7 mouse cellular contexts compared by ENCODE assay signal in genomic region chr7:66079364-66080230, GRCm38 (mm10). TPM values are rescaled to one million over a fixed set of nuclear protein-coding genes. Genes with fewer than 3 reads are reported as not detected.
DNase-seq lines count a peak whose midpoint lies in the region; ATAC-seq and TF ChIP-seq lines count a peak whose summit lies in the region.

Gene Selenos, plus strand, starts transcription at chr7:66079649.

- H3K4me1 ChIP-seq in embryonic facial prominence, embryonic 12.5 days: peaks cover 18% of the 10 kb centered on the region
- no peaks in the 10 kb centered on the region; the same call in 1 of the 2 replicates for H3K4me1 ChIP-seq in kidney, adult 2 months (ENCODE audit: control insufficient read depth, insufficient read depth, low read length)
- H3K4me1 ChIP-seq in limb, embryonic 12.5 days (replicated peaks): peaks cover 32% of the 10 kb centered on the region
- peaks cover 24% of the 10 kb centered on the region for H3K4me1 ChIP-seq in midbrain, embryonic 15.5 days
- peaks cover 4% of the 10 kb centered on the region for H3K4me1 ChIP-seq in spleen, adult 2 months (ENCODE audit: control insufficient read depth, insufficient read depth, insufficient read length)

- H3K36me3 ChIP-seq in embryonic facial prominence, embryonic 12.5 days: peaks cover 48% of the 10 kb centered on the region
- H3K36me3 ChIP-seq in kidney, adult 2 months (ENCODE audit: control insufficient read depth, insufficient read depth, low read length): peaks cover 2% of the 10 kb centered on the region
- peaks cover 52% of the 10 kb centered on the region for H3K36me3 ChIP-seq in limb, embryonic 12.5 days
- peaks cover 23% of the 10 kb centered on the region for H3K36me3 ChIP-seq in midbrain, embryonic 15.5 days (replicated peaks)
- H3K36me3 ChIP-seq in spleen, adult 2 months (ENCODE audit: control insufficient read depth, insufficient read depth, low read length): peaks cover 14% of the 10 kb centered on the region

- H3K4me2 ChIP-seq in embryonic facial prominence, embryonic 12.5 days (replicated peaks): peak within 1 kb of the TSS; percentile 69
- H3K4me2 ChIP-seq in limb, embryonic 12.5 days: peak within 1 kb of the TSS; percentile 84
- H3K4me2 ChIP-seq in midbrain, embryonic 15.5 days: peak within 1 kb of the TSS; percentile 64

- no peaks in the 10 kb centered on the region for H3K27me3 ChIP-seq in embryonic facial prominence, embryonic 12.5 days
- H3K27me3 ChIP-seq in kidney, adult 2 months (replicated peaks; ENCODE audit: control insufficient read depth, insufficient read depth, low read length): no peaks in the 10 kb centered on the region
- H3K27me3 ChIP-seq in limb, embryonic 12.5 days: no peaks in the 10 kb centered on the region
- H3K27me3 ChIP-seq in midbrain, embryonic 15.5 days (replicated peaks): no peaks in the 10 kb centered on the region
- no peaks in the 10 kb centered on the region for H3K27me3 ChIP-seq in spleen, adult 2 months (ENCODE audit: control insufficient read depth, insufficient read depth, low read length)

- WGBS in embryonic facial prominence, embryonic 12.5 days: under 1% methylated on average over 65 of the region's 65 CpGs
- WGBS in kidney, adult 2 months: under 1% methylated on average over 65 of the region's 65 CpGs
- under 1% methylated on average over 64 of the region's 65 CpGs for WGBS in limb, embryonic 12.5 days
- under 1% methylated on average over 65 of the region's 65 CpGs for WGBS in midbrain, embryonic 15.5 days
- WGBS in spleen, adult 2 months: under 1% methylated on average over 65 of the region's 65 CpGs

- peak; percentile 99 for ATAC-seq in embryonic facial prominence, embryonic 12.5 days (ENCODE audit: insufficient number of reproducible peaks, insufficient read depth, low FRiP score, low TSS enrichment)
- peak; percentile 98 for ATAC-seq in limb, embryonic 12.5 days (ENCODE audit: insufficient number of reproducible peaks, insufficient read depth, low FRiP score, low TSS enrichment, low read depth)
- ATAC-seq in midbrain, embryonic 15.5 days (replicated peaks): peak; percentile 100

- peak within 1 kb of the TSS; percentile 78 for H3K27ac ChIP-seq in embryonic facial prominence, embryonic 12.5 days
- peak within 1 kb of the TSS; percentile 27 for H3K27ac ChIP-seq in kidney, adult 2 months (ENCODE audit: insufficient read depth, low read depth, low read length)
- H3K27ac ChIP-seq in limb, embryonic 12.5 days: peak within 1 kb of the TSS; percentile 78
- peak within 1 kb of the TSS; percentile 81 for H3K27ac ChIP-seq in midbrain, embryonic 15.5 days
- peak within 1 kb of the TSS; percentile 80 for H3K27ac ChIP-seq in spleen, adult 2 months (ENCODE audit: insufficient read depth, low read length)

- peak; percentile 94 for DNase-seq in adrenal gland, postnatal 25 days
- peak; percentile 97 for DNase-seq in heart, adult 18-20 months
- peak; percentile 98 for DNase-seq in kidney, adult 2 months
- peak; percentile 96 for DNase-seq in spleen, adult 2 months (ENCODE audit: low read depth in 1 of 2, low spot score in 2 of 2)

- H3K4me3 ChIP-seq in embryonic facial prominence, embryonic 12.5 days: peak within 1 kb of the TSS; percentile 94
- peak within 1 kb of the TSS; percentile 63 for H3K4me3 ChIP-seq in kidney, adult 2 months (ENCODE audit: insufficient read depth, low read depth, low read length)
- H3K4me3 ChIP-seq in limb, embryonic 12.5 days (replicated peaks): peak within 1 kb of the TSS; percentile 91
- H3K4me3 ChIP-seq in midbrain, embryonic 15.5 days: peak within 1 kb of the TSS; percentile 89
- H3K4me3 ChIP-seq in spleen, adult 2 months (ENCODE audit: extremely low read depth, insufficient read depth, insufficient read length): peak within 1 kb of the TSS; percentile 76

- no peak for TF ChIP-seq CTCF in kidney, adult 2 months (conservative IDR thresholded peaks at IDR 0.05; ENCODE audit: insufficient read depth, insufficient read length, low read depth, low read length)
- no peak for TF ChIP-seq CTCF in spleen, adult 2 months (IDR thresholded peaks at IDR 0.05; ENCODE audit: extremely low read depth, insufficient read depth, insufficient read length, insufficient replicate concordance)

- peak within 1 kb of the TSS; percentile 77 for H3K9ac ChIP-seq in embryonic facial prominence, embryonic 12.5 days
- peak within 1 kb of the TSS; percentile 78 for H3K9ac ChIP-seq in limb, embryonic 12.5 days (replicated peaks)
- H3K9ac ChIP-seq in midbrain, embryonic 15.5 days: peak within 1 kb of the TSS; percentile 78

- H3K9me3 ChIP-seq in embryonic facial prominence, embryonic 12.5 days: no peaks in the 10 kb centered on the region
- H3K9me3 ChIP-seq in limb, embryonic 12.5 days: no peaks in the 10 kb centered on the region
- no peaks in the 10 kb centered on the region for H3K9me3 ChIP-seq in midbrain, embryonic 15.5 days

- TF ChIP-seq POLR2A in kidney, adult 2 months (IDR thresholded peaks at IDR 0.05; ENCODE audit: low read depth, low read length): peak; percentile 79
- peak; percentile 94 for TF ChIP-seq POLR2A in spleen, adult 2 months (IDR thresholded peaks at IDR 0.05; ENCODE audit: low read depth, low read length)

RNA-seq across cellular contexts. Expression of gene Selenos, which starts in this region (rescaled TPM):
- 79.3 and 93.6 TPM in 2 replicates for total RNA-seq in adrenal gland, postnatal 25 days (2021)
- polyA plus RNA-seq in embryonic facial prominence, embryonic 12.5 days (2016; fragmentation: Nextera tagmentation; extraction: Ambion mirVana): 93.2 and 94.7 TPM in 2 replicates
- total RNA-seq in heart, adult 18-20 months (2021): 10 to 100 TPM; 35.6 to 40.2 TPM
- 77.2 and 84.6 TPM in 2 replicates for polyA plus RNA-seq in kidney, adult 2 months (2012; rRNA removed)
- 87.0 and 88.9 TPM in 2 replicates for polyA plus RNA-seq in limb, embryonic 12.5 days (2016; fragmentation: Nextera tagmentation; extraction: Ambion mirVana)
- 80.2 and 84.7 TPM in 2 replicates for polyA plus RNA-seq in midbrain, embryonic 15.5 days (2015; fragmentation: Nextera tagmentation; extraction: Ambion mirVana)
- 63.7 and 81.9 TPM in 2 replicates for polyA plus RNA-seq in spleen, adult 2 months (2012; rRNA removed)

Comparison
In these comparisons a context has a peak if more than half of its experiments do, and no peak if none do; other contexts are left out.
1. Peak in every context shown above with its lines: DNase-seq, ATAC-seq, H3K4me3 ChIP-seq and H3K27ac ChIP-seq.
2. H3K27ac ChIP-seq: peak in every context shown above with its lines; median percentile 81 in midbrain, embryonic 15.5 days; 80 in spleen, adult 2 months; 78 in embryonic facial prominence, embryonic 12.5 days; 78 in limb, embryonic 12.5 days; 27 in kidney, adult 2 months.